Mouse (Mus musculus) forebrain, embryonic 12.5 days (tissue): ENCODE results near the gene Ppm1f. TPM values are rescaled to one million over a fixed set of nuclear protein-coding genes. Genes with fewer than 3 reads are reported as not detected.
"Not testable (repeated sequence)": the region's sequence is repeated elsewhere in the genome, so short reads cannot be mapped to it uniquely, and the experiment has no call there.

Experiments
- ATAC-seq: fragments of 200-750 bp; cut with Nextera tagmentation; 2 replicates; pipeline ENCODE4 v1.8.0; 2017; ENCODE audit warnings: moderate TSS enrichment; ENCODE audit not compliant: low FRiP score
- H3K27ac ChIP-seq: fragments of 300-500 bp; sonication (generic); 2 replicates; pipeline ENCODE4 v1.5.1; 2016; ENCODE audit warnings: mild to moderate bottlenecking
- H3K27me3 ChIP-seq: fragments of 300-500 bp; sonication (generic); 2 replicates; pipeline ENCODE4 v1.6.1; 2016; ENCODE audit warnings: mild to moderate bottlenecking
- H3K36me3 ChIP-seq: fragments of 300-500 bp; sonication (generic); replicated peaks from 2 replicates; pipeline ENCODE4 v1.6.1; 2016; ENCODE audit warnings: mild to moderate bottlenecking
- H3K4me1 ChIP-seq: fragments of 300-500 bp; sonication (generic); 2 replicates; pipeline ENCODE4 v1.6.1; 2016
- H3K4me2 ChIP-seq: fragments of 300-500 bp; sonication (generic); 2 replicates; pipeline ENCODE4 v1.6.1; 2016; ENCODE audit warnings: mild to moderate bottlenecking, moderate library complexity
- H3K4me3 ChIP-seq: fragments of 300-500 bp; sonication (generic); replicated peaks from 2 replicates; pipeline ENCODE4 v1.5.1; 2016; ENCODE audit warnings: mild to moderate bottlenecking
- H3K9ac ChIP-seq: fragments of 300-500 bp; sonication (generic); 2 replicates; pipeline ENCODE4 v1.6.1; 2016; ENCODE audit warnings: mild to moderate bottlenecking
- H3K9me3 ChIP-seq: fragments of 300-500 bp; sonication (generic); 2 replicates; pipeline ENCODE4 v1.6.1; 2016
- WGBS: fragments of 180-500 bp; shearing (Covaris S2); methylation state at CpG from one replicate; pipeline ENCODE4 v1.1.7; 2016; 5-methylcytosine and 5-hydroxymethylcytosine counted together
- polyA plus RNA-seq: library from polyadenylated mRNA; unstranded; fragments of >200 nt; fragmentation: Nextera tagmentation; extraction: Ambion mirVana; gene quantifications from 2 replicates; pipeline ENCODE4 v1.2.1, GENCODE M21; 2016

Ppm1f gene
- polyA plus RNA-seq = 30.6 and 33.3 TPM in 2 replicates

DNA sequence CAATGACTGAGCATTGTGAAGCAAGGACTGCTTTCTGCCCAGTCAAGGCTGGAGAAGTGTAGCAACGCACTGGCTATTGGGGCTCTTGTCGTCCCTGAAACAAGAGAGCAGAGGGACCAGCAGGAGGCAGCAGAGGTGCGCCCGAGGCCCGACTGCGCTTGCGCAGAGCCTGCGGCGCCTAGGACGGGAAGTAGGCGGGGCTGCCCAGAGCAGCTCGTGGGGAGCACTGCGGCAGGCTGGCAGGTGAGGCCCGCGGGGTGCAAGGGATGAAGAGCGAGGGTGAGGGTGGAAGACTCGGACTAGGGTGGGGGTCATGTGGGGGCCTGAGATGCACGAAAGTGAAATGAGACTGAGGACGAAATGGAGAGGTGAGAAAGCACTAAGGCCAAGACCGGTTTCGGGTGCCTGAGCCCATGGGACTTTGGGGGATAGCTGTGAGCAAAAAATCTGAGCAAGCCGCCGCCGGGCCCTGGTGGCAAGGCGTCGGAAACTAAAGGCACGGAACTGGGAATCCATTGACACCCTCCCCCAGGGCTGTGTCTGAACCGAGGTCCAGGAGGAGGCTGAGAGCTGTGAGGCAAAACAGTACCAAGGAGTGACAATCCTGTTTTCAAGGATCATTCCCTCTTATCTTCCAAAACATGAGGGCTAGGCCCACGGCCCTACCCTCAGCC, at the start of gene Ppm1f:
Ppm1f (plus strand) TSS at position 88 of the 674 bp plus-strand sequence.
- Histone ChIP-seq H3K9ac (peak within 1 kb of the TSS; percentile 72), H3K27me3 (no peaks in the 10 kb centered on the region), H3K4me3 (peak within 1 kb of the TSS; percentile 59), H3K4me2 (peak within 1 kb of the TSS; percentile 84), H3K27ac (peak within 1 kb of the TSS; percentile 38; the same call in 1 of the 2 replicates), H3K4me1 (peaks cover 18% of the 10 kb centered on the region), H3K9me3 (no peaks in the 10 kb centered on the region), H3K36me3 (peaks cover 30% of the 10 kb centered on the region)
- ATAC-seq = peak; percentile 95
- WGBS = under 1% methylated on average over 29 of the region's 29 CpGs

DNA sequence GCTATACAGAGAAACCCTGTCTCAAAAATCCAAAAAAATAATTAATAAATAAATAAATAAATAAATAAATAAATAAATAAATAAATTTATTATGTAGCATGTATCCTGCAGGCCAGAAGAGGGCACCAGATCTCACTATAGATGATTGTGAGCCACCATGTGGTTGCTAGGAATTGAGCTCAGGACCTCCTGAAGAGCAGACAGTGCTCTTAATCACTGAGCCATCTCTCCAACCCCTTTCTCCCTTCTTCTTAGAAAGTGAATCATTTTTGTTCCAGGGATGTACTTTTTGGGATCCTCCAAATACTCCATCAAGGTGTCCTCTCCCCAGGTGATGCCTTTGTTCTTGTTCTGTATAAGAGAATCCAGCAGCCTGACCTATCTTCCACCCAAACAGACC, 47.1 kb upstream of the Ppm1f start:
- H3K9me3 ChIP-seq = 0 out of 2 replicates have a peak, but pooled peaks cover 2% of the 10 kb centered on the region
- no peak for ATAC-seq
- no peak overlapping the region for H3K9ac ChIP-seq
- no peak overlapping the region for H3K4me3 ChIP-seq
- no peaks in the 10 kb centered on the region for H3K36me3 ChIP-seq
- H3K27me3 ChIP-seq = no peaks in the 10 kb centered on the region
- H3K27ac ChIP-seq = no peak overlapping the region
- no peaks in the 10 kb centered on the region for H3K4me1 ChIP-seq
- no peak overlapping the region for H3K4me2 ChIP-seq

DNA sequence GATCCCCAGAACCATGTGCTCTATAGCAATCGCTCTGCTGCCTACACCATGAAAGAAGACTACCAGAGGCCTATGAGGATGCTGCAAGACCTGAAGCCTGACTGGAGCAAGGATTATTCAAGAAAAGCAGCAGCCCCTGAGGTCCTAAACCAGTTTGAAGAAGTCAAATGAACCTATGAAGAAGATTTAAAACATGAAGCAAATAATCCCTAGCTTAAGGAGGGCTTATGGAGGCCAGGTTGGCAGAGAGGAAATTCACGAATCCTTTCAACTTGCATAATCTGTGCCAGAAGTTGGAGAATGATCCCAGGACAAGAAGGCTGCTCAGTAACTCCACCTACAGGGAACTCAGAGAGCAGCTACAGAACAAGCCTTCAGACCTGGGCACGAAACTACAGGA, 43.9 kb upstream of the Ppm1f start:
- 0 out of 2 replicates have a peak, but pooled peaks cover 2% of the 10 kb centered on the region for H3K9me3 ChIP-seq
- H3K27me3 ChIP-seq = peaks cover 3% of the 10 kb centered on the region; the same call in 1 of the 2 replicates
- H3K4me3 ChIP-seq = no peak overlapping the region
- no peak for ATAC-seq
- H3K4me1 ChIP-seq = no peaks in the 10 kb centered on the region
- no peak overlapping the region for H3K27ac ChIP-seq
- no peaks in the 10 kb centered on the region for H3K36me3 ChIP-seq
- H3K4me2 ChIP-seq = no peak overlapping the region
- 82% methylated on average over 3 of the region's 3 CpGs for WGBS
- H3K9ac ChIP-seq = no peak overlapping the region

DNA sequence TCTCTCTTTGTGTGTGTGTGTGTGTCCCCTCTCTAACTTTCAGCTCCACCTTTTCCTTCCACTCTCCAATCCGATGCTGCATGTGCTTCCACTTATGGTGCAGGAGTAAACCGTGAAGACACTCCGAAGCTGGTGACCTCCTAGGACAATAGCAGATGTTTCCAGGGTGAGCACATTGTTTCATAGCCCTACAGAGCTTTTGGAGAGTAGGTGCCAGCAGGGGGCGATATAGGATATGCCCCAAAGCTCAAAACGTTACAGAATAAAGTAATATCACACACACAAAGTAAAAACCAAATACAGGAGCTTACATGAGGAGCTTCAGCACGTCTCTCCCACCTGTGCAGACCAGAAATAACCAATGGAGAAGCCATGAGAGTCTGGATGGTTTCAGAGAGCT, 41.4 kb upstream of the Ppm1f start:
- WGBS = 39% methylated on average over 6 of the region's 6 CpGs
- H3K9me3 ChIP-seq = 0 out of 2 replicates have a peak, but pooled peaks cover 2% of the 10 kb centered on the region
- H3K27ac ChIP-seq = no peak overlapping the region

DNA sequence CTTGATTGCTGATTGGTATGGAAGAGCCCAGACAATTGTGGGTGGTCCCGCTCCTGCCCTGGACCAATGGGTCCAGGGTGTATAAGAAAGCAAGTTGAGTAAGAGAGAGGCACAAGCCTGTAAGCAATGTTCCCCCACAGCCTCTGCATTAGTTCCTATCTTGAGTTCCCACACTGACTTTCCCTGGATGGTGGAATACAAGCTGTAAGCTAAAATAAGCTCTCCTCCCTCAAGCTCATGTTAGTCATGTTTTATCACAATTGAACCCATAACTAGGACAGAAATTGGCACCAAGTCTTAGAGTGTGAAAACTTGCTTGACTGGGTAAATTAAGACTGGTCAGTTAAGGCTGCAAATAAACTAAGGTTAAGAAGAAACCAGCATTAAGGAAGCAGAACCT, 40.7 kb upstream of the Ppm1f start:
- Histone ChIP-seq H3K27ac (no peak overlapping the region), H3K9ac (no peak overlapping the region)
- ATAC-seq = no peak

More for the DNA sequence above, 41.4 kb upstream of the Ppm1f start:
- Histone ChIP-seq H3K4me3 (no peak overlapping the region), H3K9ac (no peak overlapping the region), H3K36me3 (no peaks in the 10 kb centered on the region), H3K27me3 (peaks cover 3% of the 10 kb centered on the region; the same call in 1 of the 2 replicates), H3K4me2 (no peak overlapping the region), H3K4me1 (no peaks in the 10 kb centered on the region)
- no peak for ATAC-seq

DNA sequence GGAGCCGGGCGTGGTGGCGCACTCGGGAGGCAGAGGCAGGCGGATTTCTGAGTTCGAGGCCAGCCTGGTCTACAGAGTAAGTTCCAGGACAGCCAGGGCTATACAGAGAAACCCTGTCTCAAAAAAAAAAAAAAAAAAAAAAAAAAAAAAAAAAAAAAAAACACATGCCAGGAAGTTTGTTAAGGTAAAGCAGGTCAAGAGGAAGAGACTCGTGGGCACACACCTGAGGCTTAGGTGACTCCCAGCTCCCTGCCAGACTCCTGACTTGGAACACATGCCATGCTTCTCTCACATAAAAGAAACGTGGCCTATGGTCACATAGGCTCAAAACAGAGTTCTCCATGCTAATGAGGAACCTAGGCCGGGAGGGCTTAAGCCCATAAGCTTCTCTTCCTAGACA, 40.2 kb upstream of the Ppm1f start:
- 88% methylated on average over 9 of the region's 9 CpGs for WGBS

More for the DNA sequence above, 40.7 kb upstream of the Ppm1f start:
- no peaks in the 10 kb centered on the region for H3K36me3 ChIP-seq
- WGBS = 90% methylated on average over 1 of the region's 1 CpGs
- H3K4me1 ChIP-seq = no peaks in the 10 kb centered on the region
- no peak overlapping the region for H3K4me2 ChIP-seq
- H3K27me3 ChIP-seq = peaks cover 3% of the 10 kb centered on the region; the same call in 1 of the 2 replicates
- no peak overlapping the region for H3K4me3 ChIP-seq
- H3K9me3 ChIP-seq = 0 out of 2 replicates have a peak, but pooled peaks cover 2% of the 10 kb centered on the region

DNA sequence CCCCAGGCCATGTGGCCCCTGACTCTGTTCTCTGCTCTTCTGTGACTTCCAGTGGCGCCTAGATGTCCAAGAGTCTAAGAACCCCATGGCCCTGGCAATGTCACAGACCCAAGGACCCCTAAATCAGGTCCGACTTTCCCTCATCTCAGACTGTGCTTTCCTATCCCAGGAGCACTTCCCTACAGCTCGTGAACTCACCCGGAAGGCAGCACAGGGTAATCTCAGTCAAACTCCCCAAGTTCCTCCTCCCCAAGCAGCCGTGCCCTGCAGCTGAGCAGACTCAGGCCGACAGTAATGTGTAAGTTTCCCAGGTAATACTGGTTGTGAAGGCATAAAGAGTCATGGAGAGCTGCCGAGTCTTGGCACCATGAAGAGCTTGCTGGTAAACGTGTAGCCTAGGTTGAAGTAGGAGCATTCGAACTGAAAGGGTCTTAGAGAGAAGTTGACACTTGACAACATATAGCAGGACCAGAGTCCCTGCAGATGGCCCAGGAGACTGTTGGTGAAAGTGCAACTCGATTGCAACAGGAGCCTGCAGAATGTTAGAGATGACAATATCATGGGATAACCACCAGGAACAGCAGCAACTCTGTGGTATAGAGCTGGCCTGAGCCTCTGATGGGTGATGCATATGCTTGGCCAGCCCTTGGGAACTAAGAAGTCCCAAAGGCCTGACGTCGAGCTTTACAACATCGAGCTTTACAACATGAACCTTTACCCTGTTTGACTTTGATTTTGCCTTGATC, 39.4 kb upstream of the Ppm1f start:
- Histone ChIP-seq H3K9ac (no peak overlapping the region), H3K36me3 (no peaks in the 10 kb centered on the region), H3K4me1 (no peaks in the 10 kb centered on the region), H3K4me3 (no peak overlapping the region), H3K27ac (no peak overlapping the region), H3K4me2 (no peak overlapping the region), H3K27me3 (peaks cover 3% of the 10 kb centered on the region; the same call in 1 of the 2 replicates), H3K9me3 (no peaks in the 10 kb centered on the region)
- WGBS = 78% methylated on average over 13 of the region's 13 CpGs
- no peak for ATAC-seq

More for the DNA sequence above, 40.2 kb upstream of the Ppm1f start:
- not testable (repeated sequence) for H3K9ac ChIP-seq, H3K36me3 ChIP-seq, H3K27me3 ChIP-seq, H3K4me1 ChIP-seq, ATAC-seq, H3K27ac ChIP-seq, H3K9me3 ChIP-seq, H3K4me3 ChIP-seq, H3K4me2 ChIP-seq

DNA sequence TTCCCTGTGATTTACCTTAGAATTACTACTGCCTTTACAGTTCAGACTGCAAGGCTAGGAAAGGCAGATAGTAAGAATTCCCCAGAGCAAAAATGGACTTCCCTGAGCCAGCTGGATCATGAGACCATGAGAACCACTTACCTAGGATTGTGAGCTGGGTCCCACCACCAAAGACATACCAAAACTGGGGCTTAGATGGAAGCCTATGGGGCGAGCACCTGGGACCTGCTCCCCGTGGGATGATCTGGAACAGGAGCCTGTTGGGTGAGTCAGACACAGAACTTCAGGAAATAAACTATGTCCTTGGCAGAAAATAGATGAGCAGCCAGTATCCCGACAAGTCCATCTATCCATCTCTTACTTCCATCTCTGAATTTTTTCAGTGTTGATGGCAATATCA, 34.0 kb upstream of the Ppm1f start:
- H3K9me3 ChIP-seq = no peaks in the 10 kb centered on the region
- H3K4me3 ChIP-seq = no peak overlapping the region
- H3K4me2 ChIP-seq = no peak overlapping the region
- 83% methylated on average over 3 of the region's 3 CpGs for WGBS
- no peaks in the 10 kb centered on the region for H3K27me3 ChIP-seq
- no peaks in the 10 kb centered on the region for H3K36me3 ChIP-seq
- H3K4me1 ChIP-seq = no peaks in the 10 kb centered on the region
- no peak overlapping the region for H3K27ac ChIP-seq
- no peak for ATAC-seq
- H3K9ac ChIP-seq = no peak overlapping the region

DNA sequence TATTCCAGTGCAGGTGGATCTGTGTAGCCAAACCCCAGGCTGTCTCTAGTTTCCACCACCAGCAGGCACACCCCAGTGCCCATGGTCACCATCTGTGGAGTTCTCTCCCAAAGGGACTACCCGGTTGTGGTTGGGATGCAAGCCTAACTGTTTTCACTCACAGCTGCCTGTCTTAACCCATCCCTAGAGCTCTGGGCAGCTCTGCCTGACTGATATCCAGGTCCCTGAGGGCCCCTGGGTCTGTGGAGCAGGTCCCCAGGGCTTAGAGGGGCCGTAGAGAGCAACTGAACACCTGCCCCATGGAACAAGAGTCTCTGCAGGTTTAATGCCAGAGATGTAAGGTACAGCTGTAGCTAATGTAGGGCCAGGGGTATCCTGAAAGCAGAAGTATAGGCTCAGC, 32.3 kb upstream of the Ppm1f start, which contains the start of gene Igll1:
Igll1 (minus strand) TSS at position 8 of the 400 bp plus-strand sequence.
- Histone ChIP-seq H3K4me2 (no peak within 1 kb of the TSS), H3K36me3 (no peaks in the 10 kb centered on the region), H3K4me3 (no peak within 1 kb of the TSS), H3K27ac (no peak within 1 kb of the TSS), H3K4me1 (no peaks in the 10 kb centered on the region), H3K9me3 (no peaks in the 10 kb centered on the region), H3K27me3 (no peaks in the 10 kb centered on the region), H3K9ac (no peak within 1 kb of the TSS)
- no peak for ATAC-seq
- WGBS = 79% methylated on average over 2 of the region's 2 CpGs

DNA sequence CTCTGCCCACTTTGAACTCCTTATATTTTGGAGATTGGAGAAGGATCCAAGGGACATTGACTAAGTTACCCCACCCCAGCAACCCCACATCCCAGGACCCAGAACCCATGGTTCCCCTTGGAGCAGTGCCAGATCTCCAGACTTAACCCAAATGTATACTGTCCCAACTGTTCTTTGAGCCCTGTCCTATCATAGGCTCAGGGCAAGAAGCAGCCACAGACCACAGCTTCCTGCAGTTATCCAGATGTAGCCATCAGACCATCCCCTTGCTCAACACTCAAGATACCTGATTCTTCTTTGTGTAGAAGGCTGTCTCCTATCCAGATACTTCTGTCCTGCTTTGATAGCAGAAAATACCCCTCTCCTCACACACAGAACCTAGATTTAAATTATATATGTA, 31.1 kb upstream of the Ppm1f start:
- Histone ChIP-seq H3K9ac (no peak overlapping the region), H3K4me1 (no peaks in the 10 kb centered on the region), H3K27me3 (no peaks in the 10 kb centered on the region), H3K36me3 (no peaks in the 10 kb centered on the region), H3K9me3 (no peaks in the 10 kb centered on the region), H3K4me2 (no peak overlapping the region), H3K27ac (no peak overlapping the region), H3K4me3 (no peak overlapping the region)
- no peak for ATAC-seq

DNA sequence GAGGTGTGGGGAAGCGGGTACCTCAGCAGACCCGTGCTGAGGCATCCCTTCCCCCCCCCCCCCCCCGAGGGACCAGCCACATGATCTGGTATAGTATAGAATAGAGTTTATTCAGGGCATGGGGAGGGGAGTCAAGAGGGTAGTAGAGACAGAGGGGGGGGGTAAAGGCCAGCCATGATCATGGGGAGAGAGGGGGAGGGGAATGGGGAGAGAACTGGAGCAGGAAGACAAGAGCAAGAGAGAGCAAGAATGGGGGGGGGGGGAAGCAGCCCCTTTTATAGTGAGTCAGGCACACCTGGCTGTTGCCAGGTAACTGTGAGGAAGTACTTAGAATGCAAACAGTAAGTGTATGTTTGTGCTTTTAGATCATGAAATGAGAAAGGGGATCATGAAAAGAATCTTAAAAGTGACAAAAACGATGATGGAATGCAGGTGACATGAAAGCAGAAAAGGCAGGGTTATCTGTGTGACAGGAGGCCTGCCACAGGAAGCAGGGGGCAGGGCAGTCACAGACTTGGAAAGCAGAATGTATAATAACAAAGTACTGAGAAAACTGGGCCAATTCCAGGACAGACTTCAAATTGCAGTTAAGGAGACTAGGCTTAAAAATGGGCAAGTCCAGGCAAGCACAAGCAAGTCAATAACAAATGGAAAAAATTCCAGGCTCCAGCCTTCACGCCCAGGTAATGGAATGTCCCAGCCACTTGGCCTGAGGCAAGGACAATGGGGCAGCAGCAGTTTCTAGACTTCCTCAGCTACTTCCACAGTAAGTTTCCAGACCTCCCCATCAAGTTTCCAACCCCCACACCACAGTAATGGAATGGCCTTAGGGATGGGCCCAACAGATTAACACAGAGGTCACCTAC, 30.3 kb upstream of the Ppm1f start:
- 64% methylated on average over 4 of the region's 5 CpGs for WGBS
- H3K4me3 ChIP-seq = no peak overlapping the region
- no peaks in the 10 kb centered on the region for H3K27me3 ChIP-seq
- H3K9ac ChIP-seq = no peak overlapping the region
- H3K27ac ChIP-seq = no peak overlapping the region
- no peak for ATAC-seq
- no peak overlapping the region for H3K4me2 ChIP-seq
- no peaks in the 10 kb centered on the region for H3K4me1 ChIP-seq
- no peaks in the 10 kb centered on the region for H3K36me3 ChIP-seq
- no peaks in the 10 kb centered on the region for H3K9me3 ChIP-seq

DNA sequence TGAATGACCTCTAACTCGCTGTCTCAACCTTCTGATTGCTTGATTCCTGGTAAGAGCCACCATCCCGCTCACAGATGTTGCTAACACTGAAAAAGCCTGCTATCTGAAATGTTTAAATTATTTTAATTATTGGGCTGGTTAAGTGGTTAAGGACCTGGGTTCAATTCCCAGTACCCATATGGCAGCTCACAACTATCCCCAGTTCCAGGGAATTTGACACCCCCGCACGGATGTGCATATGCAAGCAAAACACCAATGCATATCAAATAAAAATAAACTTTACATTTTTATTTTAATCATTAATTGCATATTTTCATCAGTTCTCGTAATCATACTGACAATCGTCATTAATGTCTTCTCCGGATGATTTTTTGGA, 26.0 kb upstream of the Ppm1f start:
- H3K4me2 ChIP-seq = peak overlapping the region; percentile 68
- WGBS = 35% methylated on average over 7 of the region's 7 CpGs
- peaks cover 3% of the 10 kb centered on the region; the same call in 1 of the 2 replicates for H3K36me3 ChIP-seq
- peak overlapping the region; percentile 86; the same call in 1 of the 2 replicates for H3K9ac ChIP-seq
- peak; percentile 76 for ATAC-seq
- H3K4me3 ChIP-seq = peak overlapping the region; percentile 77
- H3K9me3 ChIP-seq = no peaks in the 10 kb centered on the region
- peaks cover 9% of the 10 kb centered on the region for H3K4me1 ChIP-seq
- H3K27me3 ChIP-seq = no peaks in the 10 kb centered on the region
- H3K27ac ChIP-seq = peak overlapping the region; percentile 95; the same call in 1 of the 2 replicates
